Mouse (Mus musculus): ENCODE results near the gene Ppp1r15b.

Ppp1r15b gene

DNA sequence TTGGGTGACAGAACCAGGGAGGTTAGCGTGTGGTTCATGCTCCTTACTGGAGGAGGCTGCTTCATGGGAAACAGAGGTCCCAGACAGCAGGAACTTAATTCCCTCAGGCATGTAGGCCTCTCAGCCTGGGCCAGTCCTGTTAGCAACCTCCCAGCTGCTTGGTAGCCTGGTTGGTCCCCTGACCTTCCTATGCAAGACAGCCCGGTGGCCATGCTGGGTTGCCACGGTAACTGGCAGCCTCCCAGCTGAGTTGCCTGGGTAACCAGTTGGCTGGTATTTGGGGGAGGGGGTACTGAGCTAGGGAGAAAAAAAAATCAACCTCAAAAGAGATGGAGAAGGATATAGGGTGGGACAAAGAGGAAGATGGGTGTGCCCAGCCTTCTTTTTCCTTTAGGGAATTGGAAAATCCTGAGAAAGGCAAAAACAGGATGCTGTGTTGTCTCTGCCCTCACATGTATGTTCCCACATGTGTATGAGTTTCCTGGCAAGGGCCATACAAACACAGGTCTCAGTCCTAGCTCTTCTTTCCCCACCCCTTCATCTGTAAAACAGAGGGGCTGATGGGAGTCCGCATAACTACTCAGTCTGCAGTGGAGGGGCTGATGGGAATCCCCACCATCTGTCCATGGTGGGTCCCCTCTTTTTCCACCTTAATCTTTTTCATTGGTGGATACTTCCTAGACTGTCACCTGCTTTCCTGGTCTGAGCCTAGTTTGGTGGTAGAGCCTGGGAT, 57.2 kb downstream of the Ppp1r15b start:
- DNase-seq (ENCODE audit: extremely low read depth, low read depth), result no peak

DNA sequence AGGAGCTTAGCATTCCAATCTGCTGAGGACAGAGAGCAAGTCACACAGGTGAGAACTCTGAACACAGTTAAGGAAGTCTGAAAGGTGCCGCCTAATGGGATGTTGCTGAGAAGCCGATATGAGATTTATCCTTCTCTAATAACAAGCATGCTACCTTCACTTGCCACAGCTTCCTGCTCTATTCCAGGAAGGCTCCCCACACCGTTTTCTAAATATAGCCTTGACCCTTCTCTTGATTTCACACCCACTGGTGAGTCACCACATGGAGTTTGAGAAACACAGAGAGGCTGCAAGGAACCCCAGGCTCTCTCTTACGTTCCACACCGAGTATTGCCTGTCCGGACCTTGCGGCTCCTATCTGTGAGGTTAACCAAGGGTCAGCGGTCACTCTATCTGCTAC, 57.8 kb downstream of the Ppp1r15b start:
- no peak for DNase-seq (ENCODE audit: extremely low read depth, low read depth)

All from MEL-GATA-1-ER (cell line).